Mouse (Mus musculus) thymus, adult 18-20 months (tissue): ENCODE measurements around the gene Fes.

Source experiments
- DNase-seq, 2 experiments: peaks; one replicate each; pipeline ENCODE4 v3.0.0; 2022; ENCODE audit warnings: mixed read lengths in 2 of 2

Fes gene

DNA sequence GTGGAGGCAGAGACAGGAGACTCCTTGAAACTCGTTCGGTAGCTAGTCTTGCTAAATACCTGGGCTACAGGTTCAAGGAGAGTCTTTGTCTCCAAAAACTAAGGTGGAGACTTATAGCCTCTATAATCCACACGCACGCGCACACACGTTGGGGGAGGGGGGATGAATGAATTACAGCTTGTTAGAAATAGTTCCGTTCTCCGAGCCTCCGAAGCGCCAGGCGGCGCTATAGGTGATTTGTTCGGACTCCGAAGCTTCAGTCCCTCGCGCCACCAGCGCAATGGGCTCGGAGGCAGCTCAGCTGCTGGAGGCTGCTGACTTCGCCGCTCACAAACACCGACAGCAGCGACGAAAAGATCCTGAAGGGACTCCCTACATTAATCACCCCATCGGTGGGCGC is 44.9 kb downstream of the Fes start, which contains the start of gene Hddc3:
Gene Hddc3, plus strand, starts transcription at position 247 of the 400 bp plus-strand sequence.
- DNase-seq: peak; percentile 83 to 89

DNA sequence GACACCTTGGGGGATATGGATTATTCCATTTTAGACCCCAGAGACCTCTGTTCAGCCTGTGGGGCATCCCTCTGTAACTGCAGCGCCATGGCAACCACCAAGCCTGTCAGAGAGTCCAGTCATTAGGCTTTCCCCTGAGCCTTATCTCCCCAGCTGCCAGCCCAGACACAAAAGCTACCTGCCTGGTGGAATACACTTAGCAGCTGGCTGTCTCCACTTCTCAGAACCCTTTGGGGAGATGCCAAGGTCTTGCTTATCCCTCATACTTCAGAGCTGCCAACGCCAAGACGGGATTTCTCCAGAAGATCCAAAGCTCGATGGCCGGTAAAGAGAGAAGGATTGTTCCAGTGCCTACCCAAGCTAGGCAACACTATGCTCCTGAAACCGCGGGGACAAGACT is 46.0 kb downstream of the Fes start:
- no peak for DNase-seq

DNA sequence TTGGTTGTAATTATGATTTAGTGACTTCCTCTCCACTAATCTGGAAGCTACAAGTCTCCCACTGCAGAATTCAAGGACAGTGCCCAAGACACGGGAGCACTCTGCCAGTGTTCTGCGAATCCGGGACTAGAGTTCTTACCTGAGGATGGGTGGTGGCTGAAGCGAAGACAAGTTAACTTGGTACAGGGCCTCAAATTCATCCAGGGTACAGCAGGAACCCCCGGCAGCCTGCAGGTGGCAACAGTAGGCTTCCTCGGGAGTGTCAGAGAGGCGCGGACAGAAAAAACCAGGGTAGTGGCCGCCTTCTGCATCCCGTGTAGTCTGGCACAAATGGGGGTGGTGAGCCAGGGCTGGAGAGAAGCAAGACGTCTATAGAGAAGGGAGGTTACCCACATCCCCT is 47.0 kb downstream of the Fes start, which contains the start of gene Unc45a:
Gene Unc45a, minus strand, starts transcription at position 213 of the 400 bp plus-strand sequence.
- peak; percentile 69 to 78 for DNase-seq

DNA sequence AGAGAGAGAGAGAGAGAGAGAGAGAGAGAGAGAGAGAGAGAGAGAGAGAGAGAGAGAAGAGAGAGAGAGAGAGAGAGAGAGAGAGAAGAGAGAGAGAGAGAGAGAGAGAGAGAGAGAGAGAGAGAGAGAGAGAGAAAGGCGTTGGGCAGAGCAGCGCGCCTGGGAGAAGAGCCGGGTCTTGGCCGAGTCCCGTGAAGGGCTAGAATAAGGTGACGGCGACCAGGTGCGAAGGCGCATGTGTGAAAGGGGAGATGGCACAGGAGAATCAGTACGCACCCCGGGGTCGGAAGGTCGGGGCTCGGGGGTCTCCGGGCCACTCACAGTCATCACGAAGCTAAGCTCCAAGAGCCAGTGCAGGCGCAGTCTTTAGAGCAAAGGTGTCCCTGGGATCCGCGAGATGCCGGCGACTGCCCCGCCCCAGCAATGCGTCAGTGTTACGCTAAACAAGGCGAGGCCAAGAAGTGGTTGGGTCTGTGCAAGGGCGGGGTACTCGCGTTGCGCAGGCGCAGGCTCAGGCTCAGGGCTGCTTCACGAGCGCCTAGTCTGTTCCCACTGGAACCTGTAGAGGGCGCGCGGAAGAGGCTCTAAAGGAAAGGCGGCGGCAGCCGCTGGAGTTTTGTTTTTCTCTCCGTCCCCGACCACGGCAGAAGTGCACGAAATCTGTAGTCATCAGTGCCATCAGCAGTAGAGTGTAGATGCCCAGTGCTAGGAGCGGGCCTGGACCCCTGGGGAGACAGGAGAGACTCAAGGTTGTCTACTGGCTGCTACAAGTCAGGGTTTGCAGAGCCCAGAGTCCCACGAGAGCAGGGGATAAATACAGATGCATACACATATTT is 47.7 kb downstream of the Fes start:
- DNase-seq: peak; percentile 97

- DNase-seq: peak in 1 of 2 experiments; percentile 45
Observed at GRCm38 (mm10) chr7:80339371-80339770, 48.4 kb downstream of the Fes start.

DNA sequence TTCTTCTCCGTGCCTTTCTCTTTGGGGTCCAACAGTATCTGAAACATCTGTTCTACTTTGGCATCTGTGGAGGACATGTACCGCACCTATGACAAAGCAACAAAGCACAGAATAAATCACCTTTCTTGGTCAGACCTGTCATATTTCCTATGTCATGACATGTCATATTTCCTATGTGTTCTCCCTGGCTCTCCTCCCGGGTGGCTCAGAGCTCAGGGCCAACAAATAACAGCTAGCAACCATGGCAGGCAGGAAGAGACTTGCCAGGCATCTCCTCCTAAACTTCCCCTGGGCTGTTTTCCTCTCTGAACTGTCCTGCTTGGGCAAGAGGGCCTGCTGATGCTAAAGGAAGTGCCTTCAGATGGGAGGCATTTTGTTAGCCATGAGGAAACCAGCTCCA is 50.8 kb downstream of the Fes start:
- DNase-seq: no peak

DNA sequence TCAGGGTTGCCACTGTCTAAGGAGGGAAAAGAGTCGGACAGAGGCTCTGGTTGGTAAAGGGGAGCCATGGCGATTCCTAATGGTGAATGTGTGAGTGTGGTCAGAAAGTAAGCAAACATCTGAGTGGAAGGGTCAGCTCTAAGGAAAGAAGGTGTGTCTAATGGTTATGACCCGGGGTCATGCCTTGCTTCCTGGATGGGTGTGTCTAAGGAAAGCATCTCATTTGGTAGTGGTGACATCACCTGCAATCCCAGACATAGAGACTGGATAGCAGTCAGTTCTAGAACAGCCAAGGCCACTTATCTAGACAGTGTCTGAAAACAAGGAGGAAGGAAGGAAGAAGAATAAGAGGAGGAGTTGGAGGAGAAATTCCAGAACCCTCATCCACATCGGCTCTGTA is 52.9 kb downstream of the Fes start:
- no peak for DNase-seq

DNA sequence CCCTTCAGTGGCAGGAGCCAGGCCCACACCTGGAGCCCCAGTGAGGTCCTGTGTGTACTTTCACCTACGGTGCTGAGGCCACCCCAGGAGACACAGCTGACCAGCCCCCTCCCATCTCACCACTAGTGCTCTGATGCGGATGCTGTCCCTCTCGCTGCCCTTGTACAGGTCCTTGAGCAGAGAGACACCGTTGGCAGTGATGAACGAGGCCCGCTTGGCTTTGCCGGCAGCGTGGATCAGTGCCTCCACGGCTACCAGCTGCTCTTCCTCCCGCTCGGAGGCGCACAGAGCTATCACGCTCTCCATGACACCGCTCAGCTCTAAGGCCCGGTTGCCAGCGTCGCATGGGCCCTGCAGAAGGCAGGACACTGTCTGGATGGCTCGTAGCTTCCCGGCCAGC is 56.3 kb downstream of the Fes start:
- DNase-seq: no peak

DNA sequence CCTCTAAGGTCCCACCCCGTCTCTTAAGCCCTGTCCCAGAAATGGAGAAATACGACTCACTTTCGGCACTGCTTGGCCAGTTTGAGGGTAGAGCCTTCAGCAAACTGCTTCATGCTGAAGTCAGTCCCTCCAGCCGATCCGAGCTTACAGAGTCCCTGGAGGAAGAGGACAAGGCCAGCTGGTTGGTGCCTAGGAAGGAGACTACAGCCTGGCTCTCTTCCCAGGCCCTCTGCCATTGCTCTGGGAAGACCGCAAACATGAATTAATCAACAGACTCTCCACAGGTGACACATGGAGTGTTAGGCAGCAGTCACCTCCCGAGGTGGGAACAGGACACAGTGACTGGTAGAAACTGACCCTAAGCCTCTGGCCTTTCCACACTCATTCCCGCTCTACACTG is 57.5 kb downstream of the Fes start:
- no peak for DNase-seq
